8 mouse cellular contexts compared by ENCODE assay signal in the genomic region with DNA sequence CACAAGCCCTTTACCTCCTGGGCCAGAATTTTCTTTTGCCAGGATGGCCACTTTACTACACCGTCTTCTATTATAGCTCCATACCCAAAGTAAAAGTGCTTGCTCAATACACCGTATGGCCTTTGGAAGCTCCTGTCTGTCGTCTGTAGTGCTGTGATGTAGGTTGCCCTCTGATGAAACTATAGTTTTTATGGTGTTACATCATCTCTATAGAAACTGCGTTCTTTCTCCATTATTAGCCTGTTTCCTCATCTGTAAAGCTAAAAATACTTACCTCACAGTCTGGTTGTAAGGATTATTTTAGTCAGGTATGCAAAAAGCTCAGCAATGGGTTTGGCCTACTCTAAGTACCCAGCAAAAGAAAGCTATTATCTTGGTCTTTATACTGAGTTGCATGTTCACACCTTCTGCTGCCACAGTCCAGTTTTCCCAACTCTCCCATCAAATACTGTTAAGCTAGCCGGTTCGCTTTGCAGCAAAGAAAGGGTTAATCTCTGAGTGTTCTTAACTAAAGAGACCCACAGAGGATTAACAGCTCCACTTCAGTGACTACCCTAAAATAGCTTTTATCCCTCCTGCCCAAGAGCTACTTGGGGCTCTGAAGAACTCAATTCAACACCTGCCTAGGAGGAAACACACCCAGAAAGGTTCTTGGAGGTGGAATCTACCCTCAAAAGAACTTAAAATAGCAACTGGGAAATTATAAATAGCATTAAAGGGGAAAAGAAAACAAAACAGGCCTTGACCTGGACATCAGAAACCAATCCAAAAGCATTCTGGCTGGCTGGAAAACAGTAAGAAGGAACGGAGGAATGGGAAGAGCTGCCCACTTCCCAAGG. TPM values are rescaled to one million over a fixed set of nuclear protein-coding genes. Genes with fewer than 3 reads are reported as not detected.
DNase-seq lines count a peak whose midpoint lies in the region; ATAC-seq and TF ChIP-seq lines count a peak whose summit lies in the region.

No protein-coding gene starts in this region.

- no peak for DNase-seq in thymus, adult 2 months
- DNase-seq in thymus, postnatal 36 days, result no peak
- no peak for DNase-seq in hindbrain, embryonic 11.5 days (ENCODE audit: low spot score)
- peak; percentile 33 for DNase-seq in lung, postnatal 10 days
- peak; percentile 52 for DNase-seq in testis, postnatal 10 days (ENCODE audit: low spot score)
- no peak for DNase-seq in gastrocnemius, adult 8-10 months (ENCODE audit: low spot score in 2 of 2)
- DNase-seq in layer of hippocampus, adult 9-11 months, result no peak

- peak overlapping the region; percentile 39; the same call in 1 of the 2 replicates for H3K4me3 ChIP-seq in thymus, adult 2 months (ENCODE audit: control insufficient read depth, insufficient read depth, low read length)
- peak overlapping the region; percentile 98 for H3K4me3 ChIP-seq in hindbrain, embryonic 11.5 days (ENCODE audit: low read depth, low read length)

- WGBS in thymus, adult 2 months, result 75% methylated on average over 7 of the region's 7 CpGs
- WGBS in hindbrain, embryonic 11.5 days, result 70% methylated on average over 7 of the region's 7 CpGs

- H3K4me1 ChIP-seq in thymus, adult 2 months (replicated peaks; ENCODE audit: control insufficient read depth, insufficient read depth, low read length), result peaks cover 11% of the 10 kb centered on the region
- peaks cover 3% of the 10 kb centered on the region for H3K4me1 ChIP-seq in hindbrain, embryonic 11.5 days (replicated peaks; ENCODE audit: control insufficient read depth, insufficient read depth, low read length)

- no peak overlapping the region for H3K27ac ChIP-seq in thymus, adult 2 months (ENCODE audit: control insufficient read depth, insufficient read depth, low read length)
- H3K27ac ChIP-seq in hindbrain, embryonic 11.5 days (ENCODE audit: low read depth, low read length), result no peak overlapping the region

- peaks cover 19% of the 10 kb centered on the region for H3K36me3 ChIP-seq in thymus, adult 2 months (ENCODE audit: control insufficient read depth, insufficient read depth, low read length)
- H3K36me3 ChIP-seq in hindbrain, embryonic 11.5 days (ENCODE audit: control insufficient read depth, insufficient read depth, low read length), result no peaks in the 10 kb centered on the region

- peak overlapping the region; percentile 98; the same call in 1 of the 2 replicates for H3K9ac ChIP-seq in hindbrain, embryonic 11.5 days (ENCODE audit: low read depth, low read length)

- no peaks in the 10 kb centered on the region for H3K27me3 ChIP-seq in thymus, adult 2 months (ENCODE audit: control insufficient read depth, insufficient read depth, low read length)
- no peaks in the 10 kb centered on the region for H3K27me3 ChIP-seq in hindbrain, embryonic 11.5 days (ENCODE audit: control insufficient read depth, insufficient read depth, low read length)

- H3K4me2 ChIP-seq in hindbrain, embryonic 11.5 days (replicated peaks; ENCODE audit: low read depth, low read length), result peak overlapping the region; percentile 85

- no peaks in the 10 kb centered on the region for H3K9me3 ChIP-seq in hindbrain, embryonic 11.5 days (ENCODE audit: control insufficient read depth, low read length)

- ATAC-seq in hindbrain, embryonic 11.5 days (ENCODE audit: low FRiP score), result no peak
- no peak for ATAC-seq in frontal cortex, adult (ENCODE audit: low TSS enrichment)

- no peak for TF ChIP-seq POLR2A in thymus, adult 2 months (IDR thresholded peaks at IDR 0.05; ENCODE audit: control insufficient read depth, extremely low read depth, insufficient read depth, low read length, poor library complexity)

- no peak for TF ChIP-seq CTCF in thymus, adult 2 months (IDR thresholded peaks at IDR 0.05; ENCODE audit: borderline replicate concordance, control insufficient read depth, extremely low read depth, insufficient read depth, low read length, poor library complexity)

RNA-seq across cellular contexts. Expression of a gene that starts 2.0 kb away (rescaled TPM):
- 29.3 and 34.4 TPM in 2 replicates for polyA plus RNA-seq in thymus, adult 2 months (2012; rRNA removed)
- 26.9 and 27.1 TPM in 2 replicates for polyA plus RNA-seq in hindbrain, embryonic 11.5 days (2014; fragmentation: Nextera tagmentation; extraction: Ambion mirVana)
- total RNA-seq in gastrocnemius, adult 8-10 months (2022), result 1 to 10 TPM; 2.3 to 3.4 (median 3.0) TPM

RNA-seq across cellular contexts. Expression of a gene that starts 2.1 kb away (rescaled TPM):
- polyA plus RNA-seq in thymus, adult 2 months (2012; rRNA removed), result 30.2 and 30.8 TPM in 2 replicates
- polyA plus RNA-seq in hindbrain, embryonic 11.5 days (2014; fragmentation: Nextera tagmentation; extraction: Ambion mirVana), result 6.0 and 8.4 TPM in 2 replicates
- 10 to 100 TPM in 3 of 4 experiments, 1 to 10 TPM in 1; 9.2 to 12.3 (median 10.9) TPM for total RNA-seq in gastrocnemius, adult 8-10 months (2022)

RNA-seq across cellular contexts. Expression of a gene that starts 14.0 kb away (rescaled TPM):
- 44.6 and 45.4 TPM in 2 replicates for polyA plus RNA-seq in thymus, adult 2 months (2012; rRNA removed)
- polyA plus RNA-seq in hindbrain, embryonic 11.5 days (2014; fragmentation: Nextera tagmentation; extraction: Ambion mirVana), result 7.0 and 7.4 TPM in 2 replicates
- total RNA-seq in gastrocnemius, adult 8-10 months (2022), result under 1 TPM; 0.22 to 0.48 (median 0.37) TPM

RNA-seq across cellular contexts. Expression of a gene that starts 52.0 kb away (rescaled TPM):
- 13.0 and 15.7 TPM in 2 replicates for polyA plus RNA-seq in thymus, adult 2 months (2012; rRNA removed)
- polyA plus RNA-seq in hindbrain, embryonic 11.5 days (2014; fragmentation: Nextera tagmentation; extraction: Ambion mirVana), result 8.2 and 9.4 TPM in 2 replicates
- total RNA-seq in gastrocnemius, adult 8-10 months (2022), result 1 to 10 TPM; 3.0 to 3.7 (median 3.4) TPM

Comparison
In these comparisons a context has a peak if more than half of its experiments do, and no peak if none do; other contexts are left out.
1. DNase-seq: peak in lung, postnatal 10 days (single experiment) and testis, postnatal 10 days (single experiment); none in thymus, adult 2 months (single experiment), thymus, postnatal 36 days (0 of 2), hindbrain, embryonic 11.5 days (single experiment), gastrocnemius, adult 8-10 months (0 of 2) and layer of hippocampus, adult 9-11 months (single experiment).